Mouse (Mus musculus) duodenum, adult 2 months (tissue): Measurements from ENCODE around the gene Ces2f. TPM values are rescaled to one million over a fixed set of nuclear protein-coding genes. Genes with fewer than 3 reads are reported as not detected.

Experiments used
- polyA plus RNA-seq: library from polyadenylated mRNA; depleted of rRNA; stranded (reverse); fragments of >200 nt; gene quantifications from 2 replicates; pipeline ENCODE4 v1.2.3, GENCODE M21; 2012; ENCODE audit warnings: low replicate concordance; rRNA removed

Gene Ces2f
- 0.11 and 0.20 TPM in 2 replicates for polyA plus RNA-seq

GRCm38 (mm10) chr8:104947056-104947455, at the start of gene Ces2f:
Gene Ces2f (plus strand): TSS chr8:104947356.

DNA sequence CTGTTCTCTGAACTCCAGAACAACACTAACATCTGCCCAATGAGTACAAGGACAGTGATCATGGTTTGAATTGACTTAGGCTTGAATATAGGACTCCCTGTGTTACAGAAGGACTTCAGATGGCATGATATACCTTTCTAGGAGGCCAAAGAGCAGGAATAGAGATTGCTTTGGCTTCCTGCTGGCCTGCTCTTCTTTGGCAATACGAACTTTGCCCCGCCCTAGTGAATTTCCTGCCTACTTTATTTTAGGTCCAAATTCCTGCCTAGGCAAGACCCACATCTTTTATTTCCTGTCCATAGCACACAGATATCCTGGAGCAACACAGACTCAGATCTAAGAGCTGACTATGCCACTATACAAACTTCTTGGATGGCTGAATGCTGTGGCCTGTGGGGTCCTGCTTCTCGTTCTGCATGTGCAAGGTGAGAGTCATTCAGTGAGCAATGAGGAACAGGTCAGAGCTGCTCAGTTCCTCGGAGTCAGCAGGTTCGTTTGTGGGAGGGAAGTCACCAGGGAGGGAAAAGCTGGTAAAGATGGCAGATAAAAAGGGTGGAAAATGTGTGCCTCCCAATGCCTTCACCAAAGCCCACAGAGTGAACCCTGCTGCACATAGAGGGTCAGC, 21.1 kb upstream of the Ces2f start, which contains the start of gene Ces2e:
Gene Ces2e (plus strand): TSS at position 289 of the 625 bp plus-strand sequence.

GRCm38 (mm10) chr8:104961537-104961961, 14.4 kb downstream of the Ces2f start, which contains the start of gene Ces2g:
Gene Ces2g (plus strand): TSS chr8:104961718.

GRCm38 (mm10) chr8:105000586-105000985, 53.4 kb downstream of the Ces2f start, which contains the start of gene Ces2h:
Gene Ces2h (plus strand): TSS chr8:105000853.

Other genes starting within 250 kb of the Ces2f start
- 261 and 444 TPM in 2 replicates for gene Ces2a, start 213.4 kb upstream of the Ces2f start, polyA plus RNA-seq
- 1.4 and 11.3 TPM in 2 replicates for gene Ces2b, start 115.8 kb upstream of the Ces2f start, polyA plus RNA-seq
- 256 and 442 TPM in 2 replicates for gene Ces2c, start 100.3 kb upstream of the Ces2f start, polyA plus RNA-seq
- 386 and 876 TPM in 2 replicates for gene Ces2e, start 21.1 kb upstream of the Ces2f start, polyA plus RNA-seq
- 15.2 and 68.9 TPM in 2 replicates for gene Ces2g, start 14.4 kb downstream of the Ces2f start, polyA plus RNA-seq
- 1.2 and 1.4 TPM in 2 replicates for gene Ces2h, start 53.5 kb downstream of the Ces2f start, polyA plus RNA-seq
- gene Ces3a, start 101.2 kb downstream of the Ces2f start, polyA plus RNA-seq, result 0.59 and 1.7 TPM in 2 replicates
- gene Ces3b, start 136.4 kb downstream of the Ces2f start, polyA plus RNA-seq, result 0.22 TPM in 1 of 2 replicates, not detected in the other
- not detected in 2 replicates for gene Ces4a, start 184.4 kb downstream of the Ces2f start, polyA plus RNA-seq
- gene Cbfb, start 223.3 kb downstream of the Ces2f start, polyA plus RNA-seq, result 2.2 and 2.7 TPM in 2 replicates